Mouse (Mus musculus): ENCODE results near the gene Rgs3. TPM values are rescaled to one million over a fixed set of nuclear protein-coding genes. Genes with fewer than 3 reads are reported as not detected.
"Not testable (repeated sequence)": the region's sequence is repeated elsewhere in the genome, so short reads cannot be mapped to it uniquely, and the experiment has no call there.

Rgs3 gene
- polyA plus RNA-seq, 1 experiment from 2014 or later = 62.0 TPM

DNA sequence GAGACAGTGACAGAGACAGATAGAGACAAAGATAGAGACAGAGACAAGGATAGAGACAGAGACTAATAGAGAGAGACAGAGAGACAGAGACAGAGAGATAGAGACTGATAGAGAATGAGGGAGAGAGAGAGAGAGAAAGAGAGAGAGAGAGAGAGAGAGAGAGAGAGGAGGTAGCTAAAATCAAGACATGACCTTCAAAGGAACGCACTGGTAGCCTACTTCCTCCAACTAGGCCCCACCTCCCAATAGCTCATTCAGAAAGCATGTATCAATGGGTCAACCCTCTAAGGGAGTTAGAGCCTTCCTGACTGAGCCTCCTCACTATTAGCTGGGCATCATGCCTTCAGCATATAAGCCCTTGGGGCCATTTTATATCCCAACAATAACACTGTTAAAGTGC lies 8.7 kb downstream of the Rgs3 start:
- Histone ChIP-seq H3K27me3 (ENCODE audit: insufficient read depth, low read length) (no peaks in the 10 kb centered on the region), H3K4me2 (replicated peaks; ENCODE audit: low read depth, low read length) (no peak overlapping the region), H3K4me3 (ENCODE audit: low read length) (no peak overlapping the region), H3K9me3 (ENCODE audit: low read length) (no peaks in the 10 kb centered on the region), H3K36me3 (ENCODE audit: insufficient read depth, low read length) (no peaks in the 10 kb centered on the region), H3K9ac (replicated peaks; ENCODE audit: low read length) (no peak overlapping the region), H3K27ac (ENCODE audit: low read length) (no peak overlapping the region), H3K4me1 (ENCODE audit: insufficient read depth, low read length) (peaks cover 6% of the 10 kb centered on the region)
- WGBS = 63% methylated on average over 1 of the region's 1 CpGs
- ATAC-seq (ENCODE audit: low FRiP score, low TSS enrichment) = no peak

DNA sequence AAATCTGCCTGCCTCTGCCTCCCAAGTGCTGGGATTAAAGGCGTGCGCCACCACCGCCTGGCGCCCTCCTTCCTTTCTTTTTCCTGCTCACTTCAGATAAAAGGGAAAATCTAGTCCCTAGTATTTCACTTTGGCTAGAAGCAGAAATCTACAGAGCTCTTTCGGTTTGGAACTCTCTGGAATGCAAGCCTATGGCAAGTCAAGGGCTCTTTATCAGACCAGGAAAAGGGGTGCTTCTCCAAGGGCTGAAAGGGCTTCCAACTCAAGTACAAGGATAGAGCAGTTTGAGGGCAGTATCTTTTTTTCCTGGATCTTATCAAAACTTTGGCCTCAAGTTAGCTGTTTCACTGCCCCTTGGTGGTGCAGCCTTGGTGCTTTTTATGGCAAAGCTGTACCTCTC lies 10.0 kb downstream of the Rgs3 start:
- 94% methylated on average over 5 of the region's 5 CpGs for WGBS
- Histone ChIP-seq H3K4me2 (replicated peaks; ENCODE audit: low read depth, low read length) (no peak overlapping the region), H3K36me3 (ENCODE audit: insufficient read depth, low read length) (no peaks in the 10 kb centered on the region), H3K9me3 (ENCODE audit: low read length) (no peaks in the 10 kb centered on the region), H3K27ac (ENCODE audit: low read length) (no peak overlapping the region), H3K27me3 (ENCODE audit: insufficient read depth, low read length) (no peaks in the 10 kb centered on the region), H3K9ac (replicated peaks; ENCODE audit: low read length) (no peak overlapping the region), H3K4me3 (ENCODE audit: low read length) (no peak overlapping the region), H3K4me1 (ENCODE audit: insufficient read depth, low read length) (peaks cover 6% of the 10 kb centered on the region)
- no peak for ATAC-seq (ENCODE audit: low FRiP score, low TSS enrichment)

DNA sequence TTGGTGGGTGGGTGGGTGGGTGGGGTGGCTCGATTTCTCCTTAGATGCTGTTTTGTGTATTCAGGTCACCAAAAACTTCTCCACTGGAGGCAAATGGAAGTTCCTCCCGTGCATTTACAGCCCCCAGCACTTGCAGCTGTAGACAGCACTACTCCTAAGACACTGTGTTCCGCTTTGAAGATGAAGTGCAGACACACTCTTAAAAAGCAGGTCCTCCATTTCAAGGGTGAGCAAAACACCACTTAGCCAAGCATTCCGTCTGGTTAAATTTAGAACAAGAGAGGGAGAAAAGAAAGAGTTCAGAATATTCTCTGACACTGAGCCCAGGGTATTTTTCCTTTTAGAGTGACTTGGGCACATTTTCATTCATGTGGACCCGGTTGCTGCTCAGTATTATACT lies 10.4 kb downstream of the Rgs3 start:
- no peaks in the 10 kb centered on the region for H3K9me3 ChIP-seq (ENCODE audit: low read length)
- H3K36me3 ChIP-seq (ENCODE audit: insufficient read depth, low read length) = no peaks in the 10 kb centered on the region
- H3K4me1 ChIP-seq (ENCODE audit: insufficient read depth, low read length) = peaks cover 6% of the 10 kb centered on the region; the same call in 1 of the 2 replicates
- H3K27me3 ChIP-seq (ENCODE audit: insufficient read depth, low read length) = no peaks in the 10 kb centered on the region
- ATAC-seq (ENCODE audit: low FRiP score, low TSS enrichment) = no peak
- H3K27ac ChIP-seq (ENCODE audit: low read length) = no peak overlapping the region
- WGBS = 59% methylated on average over 5 of the region's 5 CpGs
- H3K9ac ChIP-seq (replicated peaks; ENCODE audit: low read length) = no peak overlapping the region
- no peak overlapping the region for H3K4me3 ChIP-seq (ENCODE audit: low read length)
- H3K4me2 ChIP-seq (replicated peaks; ENCODE audit: low read depth, low read length) = no peak overlapping the region

DNA sequence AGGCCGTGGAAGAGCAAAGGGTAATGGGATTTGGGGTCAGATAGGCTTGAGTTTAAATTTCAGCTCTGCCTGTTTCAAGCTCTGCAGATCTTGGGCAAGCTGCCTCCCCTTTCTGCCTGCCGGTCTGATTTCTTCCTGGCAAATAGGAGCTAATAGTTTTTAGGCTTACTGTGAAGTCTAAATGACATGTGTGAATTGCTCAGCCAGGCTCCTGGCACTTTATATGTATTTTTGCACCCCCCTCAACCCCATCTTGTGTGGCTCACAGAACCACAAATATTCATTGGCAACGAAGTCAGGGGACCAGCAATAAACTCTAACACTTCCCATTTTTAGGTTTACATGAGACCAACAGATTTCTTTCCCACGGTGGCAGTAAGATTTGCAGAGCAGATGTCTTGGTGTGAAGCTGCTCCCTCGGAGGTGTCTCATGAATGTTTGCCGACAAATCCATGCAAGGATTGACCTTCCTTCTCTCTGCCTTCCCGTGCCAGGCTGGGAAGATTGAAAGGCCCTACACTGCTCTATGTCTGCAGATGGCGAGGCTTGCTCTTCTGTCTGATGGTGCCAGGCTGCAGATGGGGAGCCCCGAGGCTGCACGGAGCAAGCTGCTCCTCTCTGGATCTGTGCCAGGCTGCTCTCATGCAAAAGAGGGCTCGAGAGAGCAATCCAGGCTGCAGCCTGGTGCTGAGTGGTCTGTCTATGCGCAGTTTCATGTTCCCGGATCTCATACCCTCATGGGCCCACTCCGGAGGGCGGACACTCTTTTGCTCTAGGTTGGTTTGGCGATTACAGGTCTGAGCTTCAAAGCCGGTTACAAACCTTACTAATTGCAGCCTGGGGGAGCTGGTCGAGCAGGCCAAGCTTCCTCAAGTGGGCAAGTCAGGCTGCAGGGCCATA lies 23.0 kb downstream of the Rgs3 start:
- Histone ChIP-seq H3K4me3 (ENCODE audit: low read length) (peak overlapping the region; percentile 49), H3K4me1 (ENCODE audit: insufficient read depth, low read length) (peaks cover 31% of the 10 kb centered on the region), H3K9me3 (ENCODE audit: low read length) (no peaks in the 10 kb centered on the region), H3K9ac (replicated peaks; ENCODE audit: low read length) (peak overlapping the region; percentile 63), H3K27me3 (ENCODE audit: insufficient read depth, low read length) (peaks cover 11% of the 10 kb centered on the region; the same call in 1 of the 2 replicates), H3K36me3 (ENCODE audit: insufficient read depth, low read length) (no peaks in the 10 kb centered on the region), H3K4me2 (replicated peaks; ENCODE audit: low read depth, low read length) (peak overlapping the region; percentile 80), H3K27ac (ENCODE audit: low read length) (peak overlapping the region; percentile 90)
- WGBS = 16% methylated on average over 18 of the region's 18 CpGs
- ATAC-seq (ENCODE audit: low FRiP score, low TSS enrichment) = peak; percentile 21; the same call in 1 of the 2 replicates

DNA sequence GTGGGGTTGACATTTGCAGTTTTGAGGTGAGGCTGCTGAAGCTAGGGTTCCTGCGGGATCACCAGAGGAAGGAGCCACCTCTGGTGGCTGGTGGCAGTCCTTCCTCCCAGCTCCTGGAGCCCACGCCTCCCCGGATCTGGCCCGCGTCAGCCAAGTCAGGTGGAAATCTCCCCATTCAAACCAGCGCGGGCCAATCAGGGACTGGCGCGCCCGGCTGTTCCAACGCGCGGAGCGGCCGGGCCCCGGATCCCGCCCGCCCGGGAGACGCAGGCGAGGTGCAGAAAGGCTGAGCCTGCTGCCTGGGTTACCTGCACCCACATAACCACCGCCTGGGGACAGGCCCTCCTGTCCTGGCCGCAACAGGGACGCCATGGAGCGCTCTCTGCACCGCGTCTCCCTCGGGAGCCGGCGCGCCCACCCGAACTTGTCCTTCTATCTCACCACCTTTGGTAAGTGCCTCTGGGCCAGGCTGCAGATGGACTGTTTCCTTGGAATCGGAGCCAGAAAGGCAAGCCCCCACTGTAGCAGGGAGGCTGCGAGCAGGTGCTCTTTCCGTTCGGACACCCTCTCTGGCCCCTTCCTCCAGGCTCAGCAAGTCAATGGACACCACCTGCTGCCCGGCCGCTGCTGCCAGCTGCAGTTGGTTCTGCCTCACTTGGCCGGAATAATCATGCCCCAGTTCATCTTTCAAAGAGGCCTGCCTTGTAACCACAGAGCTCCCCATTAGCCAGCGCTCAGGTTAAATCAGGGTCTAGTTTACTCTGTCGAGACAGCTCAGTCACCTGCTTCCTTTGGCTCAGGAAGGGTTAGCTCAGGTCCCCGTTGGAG lies 23.8 kb downstream of the Rgs3 start:
- Histone ChIP-seq H3K4me2 (replicated peaks; ENCODE audit: low read depth, low read length) (peak overlapping the region; percentile 80), H3K27me3 (ENCODE audit: insufficient read depth, low read length) (peaks cover 11% of the 10 kb centered on the region; the same call in 1 of the 2 replicates), H3K9me3 (ENCODE audit: low read length) (no peaks in the 10 kb centered on the region), H3K27ac (ENCODE audit: low read length) (peak overlapping the region; percentile 90), H3K36me3 (ENCODE audit: insufficient read depth, low read length) (no peaks in the 10 kb centered on the region), H3K9ac (replicated peaks; ENCODE audit: low read length) (peak overlapping the region; percentile 63), H3K4me1 (ENCODE audit: insufficient read depth, low read length) (peaks cover 31% of the 10 kb centered on the region), H3K4me3 (ENCODE audit: low read length) (peak overlapping the region; percentile 49)
- WGBS = 1% methylated on average over 42 of the region's 42 CpGs
- ATAC-seq (ENCODE audit: low FRiP score, low TSS enrichment) = peak; percentile 89

DNA sequence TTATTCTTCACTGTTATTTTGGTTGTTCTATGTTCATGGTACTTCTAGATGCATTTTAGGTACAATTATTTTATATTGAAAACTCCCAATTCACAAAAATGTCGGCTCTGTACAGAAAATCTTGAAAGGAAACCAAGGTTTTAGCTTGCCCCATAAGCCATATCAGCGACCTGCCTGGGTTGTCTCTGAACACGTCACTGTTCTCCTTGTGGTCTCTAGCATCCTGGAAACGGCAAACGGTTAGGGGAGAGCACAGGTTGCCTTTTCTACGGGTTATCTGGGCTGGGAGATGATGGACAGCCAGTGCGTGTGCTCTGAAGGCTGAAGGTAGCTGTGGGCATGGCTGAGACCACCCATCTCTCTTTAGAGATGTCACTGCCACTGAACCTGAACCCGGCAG lies 27.4 kb downstream of the Rgs3 start:
- Histone ChIP-seq H3K4me3 (ENCODE audit: low read length) (no peak overlapping the region), H3K4me2 (replicated peaks; ENCODE audit: low read depth, low read length) (no peak overlapping the region), H3K27ac (ENCODE audit: low read length) (no peak overlapping the region), H3K9me3 (ENCODE audit: low read length) (no peaks in the 10 kb centered on the region), H3K27me3 (ENCODE audit: insufficient read depth, low read length) (peaks cover 10% of the 10 kb centered on the region; the same call in 1 of the 2 replicates), H3K4me1 (ENCODE audit: insufficient read depth, low read length) (peaks cover 35% of the 10 kb centered on the region), H3K36me3 (ENCODE audit: insufficient read depth, low read length) (no peaks in the 10 kb centered on the region), H3K9ac (replicated peaks; ENCODE audit: low read length) (no peak overlapping the region)
- no peak for ATAC-seq (ENCODE audit: low FRiP score, low TSS enrichment)
- 89% methylated on average over 8 of the region's 8 CpGs for WGBS

DNA sequence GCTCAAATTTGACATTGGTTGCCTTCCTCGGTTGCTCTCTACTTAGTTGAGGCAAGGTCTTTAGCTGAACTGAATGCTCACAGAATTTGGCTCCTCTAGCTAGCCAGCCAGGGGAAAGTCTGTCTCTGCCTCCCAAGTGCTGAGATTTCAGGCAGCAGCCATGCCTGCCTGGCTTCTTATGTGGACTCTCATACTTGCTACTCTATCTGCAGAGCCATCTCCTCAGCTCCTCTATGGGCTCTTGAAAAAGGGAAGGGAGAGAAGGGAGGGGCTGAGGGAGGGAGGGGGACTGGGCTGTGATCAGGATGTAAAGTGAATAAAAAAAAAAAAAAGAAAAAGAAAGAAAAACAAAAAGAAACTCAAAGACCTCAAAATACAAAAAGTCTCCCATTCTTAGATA lies 31.2 kb downstream of the Rgs3 start:
- Histone ChIP-seq H3K4me2 (replicated peaks; ENCODE audit: low read depth, low read length) (no peak overlapping the region), H3K4me1 (ENCODE audit: insufficient read depth, low read length) (peaks cover 8% of the 10 kb centered on the region), H3K9ac (replicated peaks; ENCODE audit: low read length) (no peak overlapping the region), H3K27me3 (ENCODE audit: insufficient read depth, low read length) (no peaks in the 10 kb centered on the region), H3K36me3 (ENCODE audit: insufficient read depth, low read length) (no peaks in the 10 kb centered on the region), H3K4me3 (ENCODE audit: low read length) (no peak overlapping the region), H3K9me3 (ENCODE audit: low read length) (no peaks in the 10 kb centered on the region), H3K27ac (ENCODE audit: low read length) (peak overlapping the region; percentile 16; the same call in 1 of the 2 replicates)
- no peak for ATAC-seq (ENCODE audit: low FRiP score, low TSS enrichment)
- 89% methylated on average over 1 of the region's 1 CpGs for whole genome bisulfite sequencing

DNA sequence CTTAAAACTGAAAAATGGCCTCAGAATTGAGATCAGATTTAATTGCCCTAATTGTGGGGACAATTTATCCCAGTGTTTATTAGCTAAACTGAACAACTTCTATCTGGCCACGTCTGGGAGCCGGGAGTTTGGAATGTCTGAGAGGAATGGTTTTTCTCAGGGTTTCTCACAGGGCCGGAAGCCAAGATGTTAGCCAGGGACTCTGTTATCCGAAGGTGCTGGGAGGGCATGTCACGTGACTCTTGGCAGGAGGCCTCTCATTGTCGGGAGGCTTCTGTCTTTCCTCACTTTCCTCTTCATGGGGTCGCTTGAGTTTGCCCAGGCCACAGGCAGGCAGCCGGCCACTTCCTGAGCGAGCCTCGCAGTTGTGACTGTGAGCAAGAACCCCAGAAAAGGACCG lies 31.7 kb downstream of the Rgs3 start:
- H3K4me3 ChIP-seq (ENCODE audit: low read length) = no peak overlapping the region
- H3K27ac ChIP-seq (ENCODE audit: low read length) = peak overlapping the region; percentile 37
- no peaks in the 10 kb centered on the region for H3K9me3 ChIP-seq (ENCODE audit: low read length)
- H3K4me2 ChIP-seq (replicated peaks; ENCODE audit: low read depth, low read length) = peak overlapping the region; percentile 8; the same call in 1 of the 2 replicates
- ATAC-seq (ENCODE audit: low FRiP score, low TSS enrichment) = no peak
- 0 out of 2 replicates have a peak overlapping the region, but pooled peaks have one; percentile 5 for H3K9ac ChIP-seq (replicated peaks; ENCODE audit: low read length)
- WGBS = 11% methylated on average over 11 of the region's 11 CpGs
- no peaks in the 10 kb centered on the region for H3K27me3 ChIP-seq (ENCODE audit: insufficient read depth, low read length)
- H3K36me3 ChIP-seq (ENCODE audit: insufficient read depth, low read length) = no peaks in the 10 kb centered on the region
- peaks cover 8% of the 10 kb centered on the region for H3K4me1 ChIP-seq (ENCODE audit: insufficient read depth, low read length)

DNA sequence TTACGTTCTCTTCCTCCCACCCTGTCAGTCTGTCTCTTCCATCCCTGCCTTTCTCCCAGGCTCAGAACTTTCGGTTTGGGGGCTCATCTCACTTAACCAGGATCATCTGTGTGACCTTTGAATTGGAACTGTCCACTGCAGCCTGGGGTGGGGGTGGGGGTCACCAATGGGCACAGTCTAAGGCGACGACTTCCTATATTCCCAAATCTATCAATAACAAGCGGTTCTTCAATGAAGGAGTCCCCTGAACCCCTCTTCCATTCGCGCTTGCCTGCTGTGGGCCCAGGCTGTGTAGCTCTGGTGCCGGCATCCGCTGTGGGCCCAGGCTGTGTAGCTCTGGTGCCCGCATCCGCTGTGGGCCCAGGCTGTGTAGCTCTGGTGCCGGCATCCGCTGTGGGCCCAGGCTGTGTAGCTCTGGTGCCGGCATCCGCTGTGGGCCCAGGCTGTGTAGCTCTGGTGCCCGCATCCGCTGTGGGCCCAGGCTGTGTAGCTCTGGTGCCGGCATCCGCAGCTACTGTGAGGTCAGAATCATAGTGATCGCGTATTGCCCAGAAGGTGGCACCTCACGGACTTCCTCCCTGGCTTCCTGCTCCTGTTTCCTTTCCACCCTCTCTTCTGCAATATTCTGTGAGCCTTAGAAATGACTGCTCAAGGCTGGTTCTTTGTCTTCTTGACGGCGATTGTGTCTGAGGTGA lies 34.0 kb downstream of the Rgs3 start:
- H3K9ac ChIP-seq (replicated peaks; ENCODE audit: low read length); ATAC-seq (ENCODE audit: low FRiP score, low TSS enrichment); H3K4me2 ChIP-seq (replicated peaks; ENCODE audit: low read depth, low read length); H3K9me3 ChIP-seq (ENCODE audit: low read length); H3K4me3 ChIP-seq (ENCODE audit: low read length); H3K4me1 ChIP-seq (ENCODE audit: insufficient read depth, low read length); H3K27me3 ChIP-seq (ENCODE audit: insufficient read depth, low read length); H3K27ac ChIP-seq (ENCODE audit: low read length); H3K36me3 ChIP-seq (ENCODE audit: insufficient read depth, low read length): not testable (repeated sequence)
- WGBS = 92% methylated on average over 24 of the region's 24 CpGs
